23 mouse cellular contexts compared by ENCODE assay signal in the genomic region with DNA sequence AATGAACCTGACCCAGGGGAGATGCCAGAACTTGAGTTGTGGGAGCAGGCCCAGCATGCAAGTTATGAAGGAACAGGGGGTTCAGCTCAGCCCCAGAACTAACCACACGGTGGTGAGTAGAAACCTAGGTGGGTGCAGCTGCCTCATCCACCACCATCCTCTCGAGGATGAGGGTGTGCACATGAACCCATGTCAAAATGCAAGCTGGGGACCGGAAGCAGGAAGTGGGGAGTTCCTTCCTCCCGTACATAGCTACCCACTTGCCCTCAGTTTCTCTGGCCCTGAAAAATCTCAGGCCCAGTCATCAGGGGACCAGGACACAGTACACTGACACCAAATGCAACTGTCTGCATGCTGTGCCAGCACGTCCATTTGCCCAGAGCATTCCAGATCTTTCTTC. TPM values are rescaled to one million over a fixed set of nuclear protein-coding genes. Genes with fewer than 3 reads are reported as not detected.
DNase-seq lines count a peak whose midpoint lies in the region; ATAC-seq and TF ChIP-seq lines count a peak whose summit lies in the region.
"Had no signal": no experiment of that assay in that cellular context is flagged by ENCODE, and none has a peak within 500 bp of the region (broad histone marks: within the 10 kb centered on the region; RNA-seq: fewer than 3 reads in every experiment).

No protein-coding gene starts in this region.

- H3K27ac ChIP-seq in heart, postnatal 0 days (ENCODE audit: low read depth), result peak overlapping the region; percentile 55; the same call in 1 of the 2 replicates
- H3K27ac ChIP-seq: forebrain, embryonic 15.5 days; heart, embryonic 10.5 days; hindbrain, postnatal 0 days; limb, embryonic 10.5 days; liver, embryonic 13.5 days had no signal

- no peak for TF ChIP-seq EP300 in heart, postnatal 0 days (IDR thresholded peaks at IDR 0.05; ENCODE audit: low read depth)

- DNase-seq in heart, postnatal 0 days (ENCODE audit: low spot score), result no peak
- no peak for DNase-seq in heart, adult 11 months
- DNase-seq in thymus, postnatal 10 days (ENCODE audit: low spot score in 2 of 2), result peak; percentile 77 to 80
- DNase-seq in neural tube, embryonic 10.5 days (ENCODE audit: extremely low spot score, low spot score), result no peak
- no peak for DNase-seq in cerebellum, postnatal 25 days
- no peak for DNase-seq in left cerebral cortex, adult 9 months (ENCODE audit: low spot score in 2 of 2)
- DNase-seq: adrenal gland, adult 8-10 months; cerebellum, adult 9-11 months; gastrocnemius, postnatal 10 days; heart, postnatal 4 days; kidney, adult 9 months; layer of hippocampus, postnatal 36 days; liver, embryonic 13.5 days; lung, postnatal 10 days; right cerebral cortex, postnatal 25 days had no signal

- no peak for TF ChIP-seq CTCF in heart, postnatal 0 days (IDR thresholded peaks at IDR 0.05; ENCODE audit: low read depth)

- no peaks in the 10 kb centered on the region for H3K9me3 ChIP-seq in heart, postnatal 0 days (replicated peaks; ENCODE audit: control insufficient read depth, low read length)
- H3K9me3 ChIP-seq: forebrain, embryonic 15.5 days; G1E; heart, embryonic 10.5 days; limb, embryonic 10.5 days; liver, embryonic 13.5 days had no signal

- H3K27me3 ChIP-seq in heart, postnatal 0 days (ENCODE audit: control insufficient read depth, insufficient read depth, low read length), result no peaks in the 10 kb centered on the region
- H3K27me3 ChIP-seq: forebrain, embryonic 15.5 days; liver, embryonic 13.5 days had no signal

- 46% methylated on average over 5 of the region's 5 CpGs for WGBS in heart, postnatal 0 days

- no peak for ATAC-seq in heart, postnatal 0 days (ENCODE audit: insufficient read depth, low read depth)
- peak; percentile 53 for ATAC-seq in CD4-positive, CD25-positive, alpha-beta regulatory T cell, adult 4 months
- peak; percentile 53 for ATAC-seq in inflammation-experienced regulatory T-cells, adult 6 months
- ATAC-seq: forebrain, embryonic 15.5 days; hindbrain, postnatal 0 days had no signal

- H3K9ac ChIP-seq in heart, postnatal 0 days (replicated peaks; ENCODE audit: low read depth, low read length), result no peak overlapping the region
- H3K9ac ChIP-seq: forebrain, embryonic 15.5 days; liver, embryonic 13.5 days had no signal

- H3K4me3 ChIP-seq in heart, postnatal 0 days (ENCODE audit: low read depth, low read length), result no peak overlapping the region
- H3K4me3 ChIP-seq: forebrain, embryonic 15.5 days; heart, embryonic 10.5 days; limb, embryonic 10.5 days; liver, embryonic 13.5 days; myocyte had no signal

- peaks cover 4% of the 10 kb centered on the region; the same call in 1 of the 2 replicates for H3K4me1 ChIP-seq in heart, postnatal 0 days (ENCODE audit: control insufficient read depth, insufficient read depth)
- H3K4me1 ChIP-seq: forebrain, embryonic 15.5 days had no signal

- peak overlapping the region; percentile 22; the same call in 1 of the 2 replicates for H3K4me2 ChIP-seq in heart, postnatal 0 days (ENCODE audit: low read depth, low read length)
- H3K4me2 ChIP-seq: forebrain, embryonic 15.5 days; liver, embryonic 13.5 days had no signal

- H3K36me3 ChIP-seq in heart, postnatal 0 days (replicated peaks; ENCODE audit: control insufficient read depth, insufficient read depth, low read length), result no peaks in the 10 kb centered on the region
- H3K36me3 ChIP-seq: forebrain, embryonic 15.5 days; G1E; heart, embryonic 10.5 days; limb, embryonic 10.5 days; liver, embryonic 13.5 days had no signal

RNA-seq across cellular contexts. Expression of a gene that starts 1.1 kb away (rescaled TPM):
- total RNA-seq in heart, postnatal 0 days (2014; rRNA removed; ENCODE audit: low replicate concordance), result 1.7 TPM in 1 of 2 replicates, not detected in the other
- 0.08 and 0.10 TPM in 2 replicates for polyA plus RNA-seq in heart, postnatal 0 days (2015; fragmentation: Nextera tagmentation; extraction: Ambion mirVana)
- polyA plus RNA-seq in CD4-positive, CD25-positive, alpha-beta regulatory T cell, adult 4 months (2017; shearing (Covaris generic)), result 100 to 1,000 TPM; 213 to 324 TPM
- 100 to 1,000 TPM; 231 to 280 (median 232) TPM for polyA plus RNA-seq in inflammation-experienced regulatory T-cells, adult 6 months (2017; shearing (Covaris generic))
- total RNA-seq: hindbrain, postnatal 0 days; layer of hippocampus, postnatal 36 days had no signal
- polyA plus RNA-seq: forebrain, embryonic 15.5 days; G1E; hindbrain, postnatal 0 days; liver, embryonic 13.5 days; myocyte had no signal

RNA-seq across cellular contexts. Expression of a gene that starts 23.6 kb away (rescaled TPM):
- total RNA-seq in heart, postnatal 0 days (2014; rRNA removed; ENCODE audit: low replicate concordance), result 42.7 and 69.9 TPM in 2 replicates
- polyA plus RNA-seq in heart, postnatal 0 days (2015; fragmentation: Nextera tagmentation; extraction: Ambion mirVana), result 10.3 and 10.8 TPM in 2 replicates
- polyA plus RNA-seq in CD4-positive, CD25-positive, alpha-beta regulatory T cell, adult 4 months (2017; shearing (Covaris generic)), result 10 to 100 TPM; 57.3 to 93.7 TPM
- polyA plus RNA-seq in inflammation-experienced regulatory T-cells, adult 6 months (2017; shearing (Covaris generic)), result 100 to 1,000 TPM in 1 of 3 experiments, 10 to 100 TPM in 2; 65.9 to 108 (median 76.0) TPM
- polyA plus RNA-seq: G1E had no signal

RNA-seq across cellular contexts. Expression of a gene that starts 37.7 kb away (rescaled TPM):
- total RNA-seq in heart, postnatal 0 days (2014; rRNA removed; ENCODE audit: low replicate concordance), result 55.6 and 68.6 TPM in 2 replicates
- polyA plus RNA-seq in heart, postnatal 0 days (2015; fragmentation: Nextera tagmentation; extraction: Ambion mirVana), result 10.0 and 12.1 TPM in 2 replicates
- polyA plus RNA-seq in CD4-positive, CD25-positive, alpha-beta regulatory T cell, adult 4 months (2017; shearing (Covaris generic)), result 1 to 10 TPM; 3.8 to 6.0 TPM
- polyA plus RNA-seq in inflammation-experienced regulatory T-cells, adult 6 months (2017; shearing (Covaris generic)), result 1 to 10 TPM; 3.8 to 5.3 (median 4.2) TPM

RNA-seq across cellular contexts. Expression of a gene that starts 50.9 kb away (rescaled TPM):
- total RNA-seq in heart, postnatal 0 days (2014; rRNA removed; ENCODE audit: low replicate concordance), result not detected in 2 replicates
- polyA plus RNA-seq in heart, postnatal 0 days (2015; fragmentation: Nextera tagmentation; extraction: Ambion mirVana), result not detected in 2 replicates
- polyA plus RNA-seq in CD4-positive, CD25-positive, alpha-beta regulatory T cell, adult 4 months (2017; shearing (Covaris generic)), result 1 to 10 TPM in 1 of 2 experiments, under 1 TPM in 1; 0.17 to 1.6 TPM
- polyA plus RNA-seq in inflammation-experienced regulatory T-cells, adult 6 months (2017; shearing (Covaris generic)), result 1 to 10 TPM in 2 of 3 experiments, under 1 TPM in 1; 0.42 to 1.2 (median 1.1) TPM
- polyA plus RNA-seq: G1E; heart, embryonic 10.5 days; myocyte had no signal

RNA-seq across cellular contexts. Expression of a gene that starts 52.7 kb away (rescaled TPM):
- 0.11 and 0.62 TPM in 2 replicates for total RNA-seq in heart, postnatal 0 days (2014; rRNA removed; ENCODE audit: low replicate concordance)
- polyA plus RNA-seq in heart, postnatal 0 days (2015; fragmentation: Nextera tagmentation; extraction: Ambion mirVana), result 0.15 and 0.16 TPM in 2 replicates
- polyA plus RNA-seq in CD4-positive, CD25-positive, alpha-beta regulatory T cell, adult 4 months (2017; shearing (Covaris generic)), result not detected
- under 1 TPM in 1 of 3 experiments, not detected in 2; 0.17 TPM for polyA plus RNA-seq in inflammation-experienced regulatory T-cells, adult 6 months (2017; shearing (Covaris generic))
- total RNA-seq: G1E had no signal
- polyA plus RNA-seq: G1E, myocyte had no signal

Comparison
In these comparisons a context has a peak if more than half of its experiments do, and no peak if none do; other contexts are left out.
1. DNase-seq: peak in thymus, postnatal 10 days (2 of 2); none in heart, postnatal 0 days (single experiment), heart, adult 11 months (single experiment), neural tube, embryonic 10.5 days (single experiment), cerebellum, postnatal 25 days (0 of 2) and left cerebral cortex, adult 9 months (0 of 2).
2. RNA of a gene that starts 1.1 kb away (polyA plus RNA-seq): 213 to 324 TPM in CD4-positive, CD25-positive, alpha-beta regulatory T cell, adult 4 months and 231 to 280 TPM in inflammation-experienced regulatory T-cells, adult 6 months; 0.08 to 0.10 TPM in heart, postnatal 0 days; every median in the first group is over 100 times any median in the second.